Mouse (Mus musculus) WW6 (cell line): ENCODE data around the gene Bmp7.
A peak's percentile ranks its signal among the peaks of the same experiment; 100 is the strongest.

Source experiments
- DNase-seq: peaks from one replicate; pipeline ENCODE4 v3.0.0-alpha.2; 2013; ENCODE audit warnings: low read depth, low spot score

Bmp7 gene

DNA sequence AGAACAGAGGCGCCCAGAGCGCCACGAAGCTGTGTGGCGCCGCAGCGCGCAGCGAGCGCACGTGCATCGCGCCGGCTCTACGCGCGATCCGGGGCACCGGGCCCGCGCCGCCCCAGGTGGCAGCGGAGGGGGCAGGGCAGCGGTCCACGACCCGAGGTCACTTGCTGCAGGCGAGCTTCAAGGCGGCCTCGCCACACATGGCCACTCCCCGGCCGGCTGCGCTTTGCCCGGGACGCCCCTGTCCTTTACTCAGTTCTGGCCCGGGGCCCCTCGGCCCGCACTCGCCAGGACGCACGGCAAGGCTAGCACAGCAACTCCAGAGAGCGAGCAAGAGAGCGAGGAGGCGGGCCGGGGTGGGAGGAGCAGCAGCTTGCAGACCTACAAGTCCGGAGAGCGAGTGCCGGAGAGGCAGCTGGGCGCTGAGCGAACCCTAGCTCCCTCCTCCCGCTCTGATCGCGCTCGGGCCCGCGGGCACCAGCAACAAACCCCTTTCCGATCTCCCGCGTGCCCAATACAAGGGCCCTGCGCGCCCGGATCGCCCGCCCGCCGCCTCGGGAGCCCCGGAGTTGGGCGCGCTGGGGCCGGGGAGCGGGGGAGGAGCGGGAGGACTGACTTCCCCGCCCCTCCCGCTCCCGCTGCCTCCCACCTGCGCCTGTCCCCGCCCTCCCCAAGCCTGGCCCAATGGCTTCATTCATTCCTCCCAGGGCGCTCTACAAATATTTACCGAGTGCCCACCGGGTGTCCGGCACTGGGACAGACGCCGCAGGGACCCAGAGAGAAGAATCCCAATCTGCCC is at the start of gene Bmp7:
TSS of gene Bmp7 (minus strand) at position 319 of the 796 bp plus-strand sequence.
- peak; percentile 59 for DNase-seq

- no peak for DNase-seq
These were observed 42.8 kb upstream of the Bmp7 start for GRCm38 (mm10) chr2:172982776-172983561.

GRCm38 (mm10) chr2:172979666-172980345 is 39.7 kb upstream of the Bmp7 start:
- no peak for DNase-seq

- no peak for DNase-seq
These were observed 38.1 kb upstream of the Bmp7 start for GRCm38 (mm10) chr2:172978131-172978633.

- no peak for DNase-seq
These were observed 37.4 kb upstream of the Bmp7 start, which contains the start of gene Spo11 for GRCm38 (mm10) chr2:172977409-172978130. Spo11 (plus strand) TSS chr2:172977700.

- DNase-seq: no peak
These were observed 36.6 kb upstream of the Bmp7 start for GRCm38 (mm10) chr2:172976661-172977238.

DNA sequence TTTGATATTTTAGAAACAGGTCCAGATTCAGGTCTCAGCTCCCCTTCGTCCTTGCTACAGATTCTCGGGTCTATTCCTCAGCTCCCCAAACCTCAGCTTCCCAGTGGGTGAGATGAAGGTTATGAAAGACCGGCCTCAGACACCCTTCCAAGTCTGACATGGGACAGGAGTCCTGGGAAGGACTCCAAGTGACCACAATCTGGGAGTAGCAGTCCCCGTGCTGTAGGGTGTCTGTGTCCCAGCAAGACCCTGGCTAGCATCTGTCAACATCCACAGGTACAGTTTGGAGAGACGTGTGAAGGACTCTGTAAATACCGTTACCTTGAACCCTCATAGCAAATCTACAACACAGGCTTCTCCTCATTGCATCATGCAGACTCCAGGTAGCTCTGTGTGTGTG is 35.0 kb upstream of the Bmp7 start:
- DNase-seq: no peak

DNA sequence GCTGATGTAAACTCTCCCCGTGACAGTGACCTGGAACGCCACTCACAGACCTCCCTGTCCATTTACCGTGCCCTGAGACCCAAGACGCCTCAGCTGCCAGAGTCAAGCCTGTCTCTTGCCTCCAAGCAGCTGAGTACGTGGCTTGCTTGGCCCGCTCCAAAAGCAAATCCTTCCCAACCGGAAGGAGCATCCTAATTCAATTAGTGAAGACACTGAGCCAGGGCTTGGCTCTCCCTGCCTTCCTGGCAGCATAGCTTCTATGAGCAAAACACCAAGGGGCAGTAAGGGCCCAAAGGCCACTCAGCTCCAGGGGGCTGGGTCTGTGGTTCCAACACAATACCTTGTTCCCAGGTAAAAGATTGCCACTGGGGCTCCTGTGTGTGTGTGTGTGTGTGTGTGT is 34.6 kb upstream of the Bmp7 start:
- DNase-seq: no peak

DNA sequence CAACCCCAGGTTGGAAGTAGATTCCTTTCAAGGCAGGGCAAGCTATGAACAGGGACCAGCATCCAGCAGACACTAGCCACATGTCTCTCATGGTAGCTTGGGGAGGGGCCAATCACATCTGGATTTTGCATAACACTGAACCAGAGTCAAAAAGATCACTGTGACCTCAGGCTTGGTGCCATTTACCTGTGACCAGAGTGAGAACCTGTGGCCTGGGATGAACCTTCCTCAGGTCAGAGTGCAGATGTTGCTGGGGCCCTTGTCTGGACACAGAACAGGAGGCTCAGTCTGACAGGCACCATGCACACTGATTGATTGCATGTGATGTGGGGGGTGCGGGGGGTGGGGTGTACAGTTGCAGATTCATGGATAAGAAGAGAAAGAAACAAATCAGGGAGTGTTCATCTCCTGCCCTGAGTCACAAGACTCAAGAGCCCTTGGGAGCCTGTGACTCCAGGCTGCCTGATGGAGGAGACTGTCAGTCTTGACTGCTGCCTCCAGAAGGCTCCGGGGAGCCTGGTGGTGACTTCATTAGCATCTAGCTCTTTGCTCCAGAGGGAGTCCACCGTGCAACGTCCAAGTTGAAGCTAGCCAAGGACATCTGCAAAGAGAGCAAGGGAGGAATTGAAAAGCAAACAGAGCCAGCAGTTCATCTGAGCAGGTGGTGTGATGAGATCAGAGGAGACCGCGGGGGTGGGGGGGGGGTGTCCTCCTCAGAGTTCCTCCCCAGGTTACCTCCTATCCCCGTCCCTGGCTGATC is 33.9 kb upstream of the Bmp7 start:
- DNase-seq: no peak

GRCm38 (mm10) chr2:172971865-172972264 is 31.7 kb upstream of the Bmp7 start:
- DNase-seq: no peak

GRCm38 (mm10) chr2:172966480-172966879 is 26.4 kb upstream of the Bmp7 start:
- no peak for DNase-seq

GRCm38 (mm10) chr2:172965249-172965648 is 25.1 kb upstream of the Bmp7 start:
- no peak for DNase-seq

DNA sequence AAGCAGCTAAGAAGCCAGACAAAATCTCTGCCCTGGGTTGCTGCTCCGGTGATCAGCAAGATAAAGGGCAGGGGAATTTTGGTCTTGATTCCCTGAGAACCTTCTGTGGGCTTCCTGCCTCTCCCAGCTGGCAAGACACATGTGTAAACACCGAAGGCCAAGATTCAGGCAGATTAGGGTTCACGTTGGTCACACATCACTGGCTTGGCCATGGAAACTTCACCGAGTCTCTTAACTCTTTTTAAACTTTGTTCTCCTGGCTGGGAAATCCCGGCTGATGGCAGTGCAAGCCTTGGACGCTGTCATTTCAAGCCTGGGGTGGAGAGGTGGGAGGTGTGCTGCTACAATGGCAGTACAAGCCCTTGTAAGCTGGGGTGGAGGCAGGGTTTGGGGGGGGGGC is 21.1 kb upstream of the Bmp7 start:
- DNase-seq: no peak

DNA sequence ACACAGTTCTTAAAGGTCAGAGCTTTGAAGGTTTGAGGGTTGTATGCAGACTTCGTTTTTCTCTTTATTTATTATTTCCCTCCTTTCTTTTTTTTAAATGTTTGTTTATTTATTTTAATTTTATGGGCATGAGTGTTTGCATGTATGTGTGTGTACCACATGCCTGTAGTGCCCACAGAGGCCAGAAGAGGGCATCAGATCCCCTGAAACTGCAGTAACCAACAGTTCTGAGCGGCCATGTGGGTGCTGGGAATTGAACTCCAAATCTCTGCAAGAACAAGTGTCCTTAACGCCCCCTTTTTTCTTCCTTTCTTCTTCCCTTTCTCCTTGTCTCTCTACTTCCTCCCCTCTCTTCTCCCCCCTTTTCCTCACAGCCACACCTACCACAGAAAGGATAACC is 20.2 kb upstream of the Bmp7 start:
- no peak for DNase-seq

DNA sequence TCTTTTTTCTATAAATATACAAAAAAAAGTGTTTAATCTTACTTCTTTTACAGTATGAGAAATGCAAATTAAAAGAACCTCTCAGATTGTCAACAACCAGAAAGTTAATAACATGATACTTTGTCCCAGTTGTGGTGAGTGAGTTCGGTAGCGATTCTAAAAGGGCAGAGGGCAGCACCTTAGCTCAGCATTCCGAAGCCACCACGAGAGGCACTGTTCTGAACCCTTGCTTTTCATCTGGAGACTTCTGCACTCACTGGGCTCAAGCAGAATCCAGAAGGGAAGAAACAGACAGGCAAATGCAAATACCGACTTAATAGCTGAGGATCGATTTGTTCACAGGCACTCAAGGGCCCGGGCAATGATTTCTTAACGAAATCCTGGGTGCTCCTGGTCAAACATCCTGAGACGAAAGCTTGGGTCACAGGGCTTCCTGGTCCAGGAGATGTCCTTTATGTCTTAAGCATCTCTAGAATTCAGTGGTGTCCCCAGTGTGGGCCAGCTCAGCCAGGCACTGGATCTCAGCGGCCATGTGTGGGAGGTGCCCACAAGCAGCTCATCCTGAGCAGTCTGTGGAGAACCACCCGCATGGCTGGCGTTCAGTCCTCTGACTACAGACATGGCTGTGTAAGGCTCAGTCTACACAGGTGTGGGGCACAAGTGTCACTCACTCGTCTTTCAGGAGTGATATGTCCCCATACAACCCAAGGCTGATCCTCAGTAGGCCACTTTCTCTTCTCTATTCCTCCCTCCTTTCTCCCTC is 19.1 kb upstream of the Bmp7 start:
- no peak for DNase-seq

- no peak for DNase-seq
These were observed 18.5 kb upstream of the Bmp7 start for GRCm38 (mm10) chr2:172958579-172958978.

DNA sequence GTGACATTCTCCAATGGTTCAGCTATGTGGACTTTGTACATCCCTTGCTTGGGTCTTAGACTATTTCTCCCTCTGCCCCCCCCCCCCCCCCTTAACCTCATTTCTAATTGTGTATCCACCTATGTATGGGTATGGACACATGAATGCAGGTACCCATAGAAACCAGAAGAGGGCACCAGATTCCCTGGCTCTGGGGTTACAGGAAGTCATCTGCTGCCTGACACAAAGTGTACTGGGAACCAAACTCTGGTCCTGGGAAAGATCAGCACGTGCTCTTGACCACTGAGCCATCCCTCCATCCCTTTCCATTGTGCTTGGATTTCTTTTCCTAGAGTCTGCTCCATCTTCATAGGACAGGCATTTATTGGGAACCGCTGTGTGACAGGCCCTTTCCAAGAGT is 11.9 kb upstream of the Bmp7 start:
- DNase-seq: no peak

DNA sequence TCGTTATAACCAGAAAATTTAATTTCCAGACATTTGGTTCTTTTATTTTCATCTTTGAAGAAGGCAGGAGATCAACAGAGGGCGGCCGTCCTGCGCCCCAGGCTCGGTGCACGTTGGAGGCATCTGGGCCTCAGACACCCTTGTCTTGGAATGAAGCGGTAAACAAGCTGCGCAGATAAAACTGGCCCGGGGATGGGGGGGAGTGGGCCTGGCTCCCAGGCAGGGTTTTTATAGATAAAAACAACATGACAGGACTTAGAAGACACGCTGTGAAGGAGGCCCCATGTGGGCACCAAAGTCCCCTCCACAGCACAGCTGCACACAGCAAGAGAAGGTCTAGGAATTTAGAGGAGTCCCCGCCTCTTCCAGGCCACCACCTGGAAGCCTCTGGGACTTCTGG is 10.6 kb upstream of the Bmp7 start:
- no peak for DNase-seq

DNA sequence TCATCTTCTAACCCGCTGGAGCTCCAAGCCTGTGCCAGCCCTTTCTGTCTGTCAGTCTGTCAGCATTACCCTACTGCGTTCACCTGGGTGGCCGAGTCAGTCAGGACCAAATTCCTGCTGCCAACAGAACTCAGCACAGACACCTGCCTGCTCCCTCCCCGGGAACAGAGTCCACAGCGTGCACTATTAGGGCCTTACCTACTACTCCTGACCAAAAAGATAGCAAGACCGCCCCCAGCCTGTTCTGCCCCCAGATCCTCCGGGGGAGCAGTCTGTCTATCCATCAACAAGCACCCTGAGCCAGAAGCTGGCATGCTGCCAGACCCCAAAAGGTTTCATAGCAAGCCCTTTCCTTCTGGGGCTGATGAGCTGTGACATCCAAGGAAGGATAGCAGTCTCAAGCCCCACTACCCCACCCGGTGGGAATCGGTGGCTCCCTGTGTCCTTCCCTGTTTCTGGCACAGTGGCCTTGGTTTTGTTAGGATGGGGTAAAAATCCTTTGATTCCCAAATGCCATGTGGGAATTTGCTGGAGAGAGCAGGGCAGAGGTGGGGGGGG is 10.1 kb upstream of the Bmp7 start:
- no peak for DNase-seq
